Mouse (Mus musculus) neural tube, embryonic 11.5 days (tissue): ENCODE results near the gene BC005624. TPM values are rescaled to one million over a fixed set of nuclear protein-coding genes. Genes with fewer than 3 reads are reported as not detected.
"Not testable (repeated sequence)": the region's sequence is repeated elsewhere in the genome, so short reads cannot be mapped to it uniquely, and the experiment has no call there.

Experiments used
- ATAC-seq: fragments of 200-750 bp; cut with Nextera tagmentation; 2 replicates; pipeline ENCODE4 v1.8.0; 2017; ENCODE audit warnings: moderate number of reproducible peaks, mild to moderate bottlenecking, moderate TSS enrichment, moderate library complexity; ENCODE audit not compliant: insufficient read depth, low FRiP score, low TSS enrichment
- DNase-seq: peaks from one replicate; pipeline ENCODE4 v3.0.0-alpha.2; 2015; ENCODE audit warnings: low spot score
- H3K27ac ChIP-seq: fragments of 300-500 bp; sonication (generic); 2 replicates; pipeline ENCODE4 v1.5.1; 2014; ENCODE audit warnings: low read depth, mild to moderate bottlenecking, low read length
- H3K27me3 ChIP-seq: fragments of 300-500 bp; sonication (generic); 2 replicates; pipeline ENCODE4 v1.6.1; 2014; ENCODE audit warnings: mild to moderate bottlenecking, low read length, mixed read lengths; ENCODE audit not compliant: control insufficient read depth, insufficient read depth
- H3K36me3 ChIP-seq: fragments of 300-500 bp; sonication (generic); 2 replicates; pipeline ENCODE4 v1.6.1; 2014; ENCODE audit warnings: mild to moderate bottlenecking, low read length, moderate library complexity, mixed read lengths; ENCODE audit not compliant: control insufficient read depth, insufficient read depth
- H3K4me1 ChIP-seq: fragments of 300-500 bp; sonication (generic); 2 replicates; pipeline ENCODE4 v1.6.1; 2014; ENCODE audit warnings: low read length, mixed read lengths; ENCODE audit not compliant: control insufficient read depth, insufficient read depth
- H3K4me2 ChIP-seq: fragments of 300-500 bp; sonication (generic); 2 replicates; pipeline ENCODE4 v1.6.1; 2014; ENCODE audit warnings: low read depth, mild to moderate bottlenecking, moderate library complexity
- H3K4me3 ChIP-seq: fragments of 300-500 bp; sonication (generic); 2 replicates; pipeline ENCODE4 v1.5.1; 2014; ENCODE audit warnings: low read depth, low read length
- H3K9ac ChIP-seq: fragments of 300-500 bp; sonication (generic); 2 replicates; pipeline ENCODE4 v1.6.1; 2014; ENCODE audit warnings: mild to moderate bottlenecking, low read length
- H3K9me3 ChIP-seq: fragments of 300-500 bp; sonication (generic); 2 replicates; pipeline ENCODE4 v1.6.1; 2016; ENCODE audit warnings: low read length; ENCODE audit not compliant: control insufficient read depth
- WGBS: fragments of 180-500 bp; shearing (Covaris S2); extraction: QIAGEN DNeasy Blood & Tissue Kit; methylation state at CpG from one replicate; pipeline ENCODE4 v1.1.7; 2014; 5-methylcytosine and 5-hydroxymethylcytosine counted together
- polyA plus RNA-seq: library from polyadenylated mRNA; unstranded; fragments of >200 nt; fragmentation: Nextera tagmentation; extraction: Ambion mirVana; gene quantifications from 2 replicates; pipeline ENCODE4 v1.2.1, GENCODE M21; 2014

Gene BC005624
- polyA plus RNA-seq, 1 experiment from 2014 or later = 62.4 TPM

DNA sequence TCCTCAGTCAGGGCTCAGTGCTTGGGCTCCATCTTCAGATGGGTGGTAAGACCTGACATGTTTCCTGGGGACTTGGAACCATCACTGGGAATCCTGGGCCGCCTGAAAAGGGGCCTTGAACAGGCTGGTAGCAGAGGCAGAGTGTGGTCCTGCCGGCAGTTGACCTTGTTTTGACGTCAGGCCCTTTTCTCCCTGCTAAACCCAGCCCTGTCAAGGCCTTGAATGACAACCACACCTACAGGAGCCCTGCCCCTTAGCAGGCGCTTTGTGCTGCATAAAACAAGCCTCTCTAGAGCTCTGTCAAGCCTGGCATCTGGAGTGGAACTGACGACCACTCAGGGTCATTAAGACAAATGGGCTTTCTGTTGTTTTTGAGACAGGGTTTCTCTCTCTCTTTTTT, 22.1 kb downstream of the BC005624 start:
- Histone ChIP-seq H3K4me1 (no peaks in the 10 kb centered on the region), H3K36me3 (peaks cover 24% of the 10 kb centered on the region)
- 50% methylated on average over 5 of the region's 5 CpGs for whole genome bisulfite sequencing

DNA sequence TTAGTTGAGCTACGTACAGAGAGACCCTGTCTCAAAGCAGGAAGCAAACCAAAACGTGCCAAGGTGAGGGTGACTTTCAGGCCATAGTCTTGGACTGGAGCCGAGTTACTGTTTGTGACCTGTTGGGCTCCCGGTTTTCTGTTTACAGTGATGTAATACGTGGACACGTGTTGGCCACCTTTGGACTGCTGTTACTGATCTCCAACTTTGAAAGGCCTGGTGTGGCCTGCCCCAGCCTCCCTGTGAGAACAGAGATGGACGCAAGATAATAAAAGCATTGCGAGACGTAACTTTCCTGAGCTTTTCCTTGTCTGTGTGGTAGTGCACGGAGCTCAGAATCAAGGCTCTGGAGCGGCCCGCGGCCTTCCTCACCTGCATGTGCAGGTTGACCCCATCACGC, 23.3 kb downstream of the BC005624 start:
- H3K9ac ChIP-seq = no peak overlapping the region
- peaks cover 8% of the 10 kb centered on the region for H3K4me1 ChIP-seq
- ATAC-seq = no peak
- no peaks in the 10 kb centered on the region for H3K27me3 ChIP-seq
- no peaks in the 10 kb centered on the region for H3K9me3 ChIP-seq
- peaks cover 22% of the 10 kb centered on the region for H3K36me3 ChIP-seq
- WGBS = 94% methylated on average over 14 of the region's 14 CpGs
- H3K4me2 ChIP-seq = no peak overlapping the region
- no peak for DNase-seq
- no peak overlapping the region for H3K27ac ChIP-seq
- H3K4me3 ChIP-seq = no peak overlapping the region

More for the DNA sequence above, 22.1 kb downstream of the BC005624 start:
- Histone ChIP-seq H3K27me3 (no peaks in the 10 kb centered on the region), H3K4me3 (no peak overlapping the region), H3K27ac (no peak overlapping the region), H3K9ac (no peak overlapping the region), H3K9me3 (no peaks in the 10 kb centered on the region), H3K4me2 (no peak overlapping the region)
- DNase-seq (no peak), ATAC-seq (no peak)

DNA sequence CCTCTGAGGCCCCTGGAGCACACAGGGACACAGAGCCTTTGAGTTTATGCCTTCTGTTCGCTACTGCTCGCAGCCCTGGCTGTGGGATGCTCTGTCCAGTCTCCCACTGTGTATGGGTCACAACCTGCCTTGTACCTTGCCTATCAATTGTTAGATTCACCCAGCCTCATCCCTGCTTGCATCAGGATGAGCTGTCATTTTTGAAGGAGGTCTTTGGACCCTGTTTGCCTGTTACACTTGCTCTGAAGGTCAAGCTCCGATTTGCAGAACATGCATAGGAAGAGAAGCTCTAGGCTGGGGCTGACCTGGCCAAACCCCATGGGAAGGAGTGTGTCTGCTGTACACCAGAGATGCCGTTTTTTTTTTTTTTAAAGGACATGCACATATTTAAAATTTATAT, 24.5 kb downstream of the BC005624 start:
- peaks cover 11% of the 10 kb centered on the region for H3K4me1 ChIP-seq
- 83% methylated on average over 4 of the region's 4 CpGs for WGBS
- no peaks in the 10 kb centered on the region for H3K27me3 ChIP-seq
- ATAC-seq = no peak
- DNase-seq = no peak
- H3K4me2 ChIP-seq = no peak overlapping the region
- no peak overlapping the region for H3K27ac ChIP-seq
- H3K9me3 ChIP-seq = no peaks in the 10 kb centered on the region
- no peak overlapping the region for H3K4me3 ChIP-seq
- peaks cover 16% of the 10 kb centered on the region for H3K36me3 ChIP-seq
- H3K9ac ChIP-seq = no peak overlapping the region

DNA sequence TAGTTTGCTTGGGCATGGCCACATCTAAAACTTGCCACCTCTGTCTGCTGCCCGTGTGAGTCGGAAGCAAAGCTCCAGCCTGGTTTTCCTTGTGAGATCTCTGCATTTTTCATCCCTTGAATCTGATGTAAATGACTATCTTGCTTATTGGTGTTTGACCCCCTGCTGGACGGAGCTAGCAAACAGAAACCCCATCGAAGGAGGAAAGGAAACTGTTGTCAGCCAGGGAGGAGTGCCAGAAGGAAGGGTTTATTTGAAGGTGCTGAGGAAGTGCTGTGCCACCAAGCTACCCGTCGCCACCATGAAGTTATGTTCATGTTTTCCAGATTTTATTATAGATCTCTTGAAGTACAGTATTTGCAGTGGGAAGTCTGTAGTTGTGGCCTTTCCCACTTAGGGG, 27.2 kb downstream of the BC005624 start:
- DNase-seq = no peak
- WGBS = 78% methylated on average over 6 of the region's 6 CpGs
- Histone ChIP-seq H3K36me3 (peaks cover 6% of the 10 kb centered on the region; the same call in 1 of the 2 replicates), H3K4me1 (peaks cover 11% of the 10 kb centered on the region), H3K4me3 (no peak overlapping the region), H3K9ac (no peak overlapping the region), H3K27me3 (no peaks in the 10 kb centered on the region), H3K9me3 (no peaks in the 10 kb centered on the region), H3K27ac (no peak overlapping the region), H3K4me2 (no peak overlapping the region)
- no peak for ATAC-seq

DNA sequence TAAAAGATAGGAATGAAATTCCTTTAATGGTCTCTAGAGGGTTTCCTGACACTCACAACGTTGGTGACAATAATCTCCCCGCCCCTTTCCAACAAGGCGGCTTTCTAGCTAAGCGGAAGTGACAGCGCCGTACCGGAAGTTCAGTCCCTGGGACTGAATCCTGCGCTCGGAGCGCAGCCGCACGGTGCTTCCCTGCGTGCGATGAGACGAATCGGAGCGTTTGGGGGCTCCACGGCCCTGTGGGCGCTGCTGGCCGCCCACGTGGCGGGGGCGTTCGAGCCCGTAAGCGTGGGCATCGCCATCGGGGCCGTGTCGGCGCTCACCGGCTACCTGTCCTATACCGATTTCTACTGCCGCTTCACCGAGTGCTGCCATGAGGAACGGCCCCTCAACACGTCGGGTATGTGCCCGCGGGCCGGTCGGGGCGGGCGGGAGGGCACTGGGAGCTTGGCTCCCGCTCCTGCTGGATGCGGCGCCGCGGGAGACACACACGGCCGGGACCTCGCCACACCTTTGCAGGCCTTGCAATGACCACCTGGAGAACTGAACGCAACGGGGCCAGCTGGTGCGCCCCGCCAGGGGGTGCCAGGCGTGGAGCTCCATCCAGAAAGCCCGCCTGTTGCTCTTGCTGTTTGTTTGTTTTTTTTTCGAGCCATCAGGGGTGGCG, 29.0 kb downstream of the BC005624 start, which contains the start of gene Tor1b:
TSS of gene Tor1b (plus strand) at position 136 of the 667 bp plus-strand sequence.
- Histone ChIP-seq H3K9me3 (no peaks in the 10 kb centered on the region), H3K9ac (peak within 1 kb of the TSS; percentile 85), H3K4me1 (peaks cover 11% of the 10 kb centered on the region), H3K4me2 (peak within 1 kb of the TSS; percentile 81), H3K4me3 (peak within 1 kb of the TSS; percentile 81), H3K36me3 (peaks cover 6% of the 10 kb centered on the region; the same call in 1 of the 2 replicates), H3K27ac (peak within 1 kb of the TSS; percentile 70; the same call in 1 of the 2 replicates), H3K27me3 (no peaks in the 10 kb centered on the region)
- WGBS = under 1% methylated on average over 60 of the region's 60 CpGs
- DNase-seq = peak; percentile 89
- peak; percentile 77 for ATAC-seq

DNA sequence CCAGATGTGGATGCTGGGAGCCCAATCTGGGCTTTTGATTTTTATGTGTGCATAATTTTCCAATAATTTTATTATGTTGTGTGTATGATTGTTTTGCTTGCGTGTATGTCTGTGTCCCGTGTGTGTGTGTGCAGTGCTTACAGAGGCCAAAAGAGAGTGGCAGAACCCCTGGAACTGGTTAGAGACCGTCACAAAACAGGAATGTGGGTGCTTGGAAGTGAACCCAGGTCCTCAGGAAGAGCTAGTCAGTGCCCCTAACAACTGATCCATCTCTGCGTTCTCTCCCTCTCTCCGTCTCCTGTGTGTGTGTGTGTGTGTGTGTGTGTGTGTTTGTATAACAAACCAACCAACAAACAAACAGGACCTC, 29.6 kb downstream of the BC005624 start:
- peaks cover 11% of the 10 kb centered on the region for H3K4me1 ChIP-seq
- H3K4me3 ChIP-seq = peak overlapping the region; percentile 81
- peak overlapping the region; percentile 38; the same call in 1 of the 2 replicates for H3K9ac ChIP-seq
- peaks cover 6% of the 10 kb centered on the region; the same call in 1 of the 2 replicates for H3K36me3 ChIP-seq
- H3K9me3 ChIP-seq = no peaks in the 10 kb centered on the region
- ATAC-seq (peak; percentile 38; the same call in 1 of the 2 replicates), DNase-seq (no peak)
- 28% methylated on average over 5 of the region's 5 CpGs for WGBS
- no peaks in the 10 kb centered on the region for H3K27me3 ChIP-seq
- peak overlapping the region; percentile 81 for H3K4me2 ChIP-seq
- no peak overlapping the region for H3K27ac ChIP-seq

DNA sequence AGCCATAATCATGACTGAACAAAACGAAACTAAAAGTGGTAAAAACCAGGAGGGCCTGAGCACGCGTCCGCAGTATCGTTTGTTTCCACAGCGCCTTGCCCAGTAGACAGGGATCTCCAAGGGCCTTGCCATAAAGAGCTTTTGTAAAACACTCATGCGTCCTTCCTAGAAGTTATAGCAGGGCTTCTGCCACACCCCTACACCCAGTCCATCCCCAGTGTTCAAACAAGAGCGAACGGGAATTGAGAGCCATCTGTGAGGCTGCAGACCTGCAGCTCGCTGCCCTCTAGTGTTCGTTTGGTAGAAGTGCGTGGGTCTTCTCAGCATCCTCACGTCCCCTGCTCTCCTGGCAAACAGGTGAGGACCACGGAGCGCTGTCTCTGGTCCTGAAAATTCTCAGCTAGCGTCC, 39.4 kb downstream of the BC005624 start:
- H3K9me3 ChIP-seq = no peaks in the 10 kb centered on the region
- ATAC-seq (no peak), DNase-seq (peak; percentile 73)
- no peak overlapping the region for H3K9ac ChIP-seq
- 27% methylated on average over 16 of the region's 16 CpGs for WGBS
- peak overlapping the region; percentile 27; the same call in 1 of the 2 replicates for H3K4me2 ChIP-seq
- H3K4me3 ChIP-seq = peak overlapping the region; percentile 23; the same call in 1 of the 2 replicates
- H3K4me1 ChIP-seq = no peaks in the 10 kb centered on the region
- no peak overlapping the region for H3K27ac ChIP-seq
- H3K27me3 ChIP-seq = no peaks in the 10 kb centered on the region
- no peaks in the 10 kb centered on the region for H3K36me3 ChIP-seq

DNA sequence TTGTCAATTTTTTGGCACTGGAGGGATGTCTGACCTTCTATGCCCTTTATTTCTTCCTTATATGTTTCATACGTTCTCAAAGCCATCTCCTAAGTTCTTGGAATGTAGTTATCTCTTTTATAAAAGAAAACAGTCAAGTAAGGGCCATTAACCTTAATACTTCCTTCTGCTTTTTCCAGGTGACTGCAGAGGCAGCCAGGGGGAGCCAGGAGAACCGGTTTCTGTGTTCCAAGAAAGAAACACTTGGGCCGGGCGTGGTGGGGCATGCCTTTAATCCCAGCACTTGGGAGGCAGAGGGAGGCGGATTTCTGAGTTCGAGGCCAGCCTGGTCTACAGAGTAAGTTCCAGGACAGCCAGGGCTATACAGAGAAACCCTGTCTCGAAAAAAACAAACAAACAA, 39.9 kb downstream of the BC005624 start:
- H3K4me2 ChIP-seq, H3K27me3 ChIP-seq, H3K4me3 ChIP-seq, DNase-seq, H3K36me3 ChIP-seq, ATAC-seq, H3K4me1 ChIP-seq, H3K27ac ChIP-seq, H3K9ac ChIP-seq, H3K9me3 ChIP-seq: not testable (repeated sequence)
- 53% methylated on average over 7 of the region's 7 CpGs for WGBS

DNA sequence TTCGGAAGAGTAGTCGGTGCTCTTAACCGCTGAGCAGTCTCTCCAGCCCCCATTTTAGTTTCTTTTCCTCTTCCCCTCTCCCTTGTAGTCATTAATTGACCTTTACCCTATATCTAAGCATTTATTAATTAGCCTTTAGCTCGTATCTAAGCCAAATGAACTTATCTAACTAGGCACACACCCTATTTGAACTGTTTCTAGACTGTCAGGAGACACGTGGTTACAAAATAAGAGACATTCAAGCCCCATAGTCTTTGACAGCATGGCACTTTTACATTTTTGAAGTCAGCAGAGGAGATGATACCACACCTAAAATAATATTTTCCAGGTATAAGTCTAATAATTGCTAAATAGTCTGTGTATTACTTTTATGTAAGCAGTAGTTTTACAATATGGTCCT, 40.4 kb downstream of the BC005624 start:
- no peak overlapping the region for H3K9ac ChIP-seq
- WGBS = 87% methylated on average over 5 of the region's 5 CpGs
- H3K4me2 ChIP-seq = no peak overlapping the region
- no peak for ATAC-seq
- no peaks in the 10 kb centered on the region for H3K9me3 ChIP-seq
- no peak for DNase-seq
- H3K36me3 ChIP-seq = no peaks in the 10 kb centered on the region
- H3K4me3 ChIP-seq = no peak overlapping the region
- no peak overlapping the region for H3K27ac ChIP-seq
- no peaks in the 10 kb centered on the region for H3K4me1 ChIP-seq
- H3K27me3 ChIP-seq = no peaks in the 10 kb centered on the region
